Mouse (Mus musculus) embryonic facial prominence, embryonic 12.5 days (tissue): Measurements from ENCODE around the gene Rpl14. TPM values are rescaled to one million over a fixed set of nuclear protein-coding genes. Genes with fewer than 3 reads are reported as not detected.

Source experiments
- ATAC-seq: fragments of 200-750 bp; cut with Nextera tagmentation; 2 replicates; pipeline ENCODE4 v1.8.0; 2017; ENCODE audit not compliant: insufficient number of reproducible peaks, insufficient read depth, low FRiP score, low TSS enrichment
- H3K27ac ChIP-seq: fragments of 300-500 bp; sonication (generic); 2 replicates; pipeline ENCODE4 v1.5.1; 2016; ENCODE audit warnings: mild to moderate bottlenecking
- H3K27me3 ChIP-seq: fragments of 300-500 bp; sonication (generic); 2 replicates; pipeline ENCODE4 v1.6.1; 2016; ENCODE audit warnings: mild to moderate bottlenecking, moderate library complexity
- H3K36me3 ChIP-seq: fragments of 300-500 bp; sonication (generic); 2 replicates; pipeline ENCODE4 v1.6.1; 2016; ENCODE audit warnings: mild to moderate bottlenecking
- H3K4me1 ChIP-seq: fragments of 300-500 bp; sonication (generic); 2 replicates; pipeline ENCODE4 v1.6.1; 2016
- H3K4me2 ChIP-seq: fragments of 300-500 bp; sonication (generic); replicated peaks from 2 replicates; pipeline ENCODE4 v1.6.1; 2016; ENCODE audit warnings: mild to moderate bottlenecking, moderate library complexity
- H3K4me3 ChIP-seq: fragments of 300-500 bp; sonication (generic); 2 replicates; pipeline ENCODE4 v1.5.1; 2016; ENCODE audit warnings: mild to moderate bottlenecking
- H3K9ac ChIP-seq: fragments of 300-500 bp; sonication (generic); 2 replicates; pipeline ENCODE4 v1.6.1; 2016; ENCODE audit warnings: mild to moderate bottlenecking, moderate library complexity
- H3K9me3 ChIP-seq: fragments of 300-500 bp; sonication (generic); 2 replicates; pipeline ENCODE4 v1.6.1; 2016; ENCODE audit warnings: mild to moderate bottlenecking, moderate library complexity
- WGBS: fragments of 180-500 bp; shearing (Covaris S2); methylation state at CpG from one replicate; pipeline ENCODE4 v1.1.7; 2016; 5-methylcytosine and 5-hydroxymethylcytosine counted together
- polyA plus RNA-seq: library from polyadenylated mRNA; unstranded; fragments of >200 nt; fragmentation: Nextera tagmentation; extraction: Ambion mirVana; gene quantifications from 2 replicates; pipeline ENCODE4 v1.2.1, GENCODE M21; 2016

The Rpl14 gene
- polyA plus RNA-seq, 1 experiment from 2014 or later, result 808 TPM

DNA sequence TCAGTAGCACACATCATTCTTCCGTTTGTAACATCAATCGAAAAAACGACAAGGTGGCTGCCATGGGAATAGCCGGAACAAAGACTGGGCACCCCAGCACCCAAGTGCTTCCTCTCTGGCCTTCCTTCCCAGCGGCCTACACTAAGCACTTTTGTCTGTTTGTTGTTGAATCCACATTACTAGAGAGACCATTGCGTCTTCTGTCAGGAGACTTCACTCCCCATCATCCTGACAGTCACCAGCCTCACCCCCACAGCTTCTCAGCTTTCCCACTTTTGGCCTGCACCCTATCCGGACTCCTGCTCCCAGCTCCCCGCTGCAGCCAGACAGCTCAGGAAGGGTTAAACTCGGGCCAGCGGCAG lies 48.1 kb downstream of the Rpl14 start:
- Histone ChIP-seq H3K36me3 (no peaks in the 10 kb centered on the region), H3K9ac (peak overlapping the region; percentile 36), H3K4me2 (peak overlapping the region; percentile 55), H3K4me3 (peak overlapping the region; percentile 27), H3K4me1 (peaks cover 20% of the 10 kb centered on the region), H3K27me3 (no peaks in the 10 kb centered on the region), H3K9me3 (peaks cover 15% of the 10 kb centered on the region), H3K27ac (peak overlapping the region; percentile 73)
- ATAC-seq, result peak; percentile 64; the same call in 1 of the 2 replicates
- 7% methylated on average over 10 of the region's 10 CpGs for WGBS

DNA sequence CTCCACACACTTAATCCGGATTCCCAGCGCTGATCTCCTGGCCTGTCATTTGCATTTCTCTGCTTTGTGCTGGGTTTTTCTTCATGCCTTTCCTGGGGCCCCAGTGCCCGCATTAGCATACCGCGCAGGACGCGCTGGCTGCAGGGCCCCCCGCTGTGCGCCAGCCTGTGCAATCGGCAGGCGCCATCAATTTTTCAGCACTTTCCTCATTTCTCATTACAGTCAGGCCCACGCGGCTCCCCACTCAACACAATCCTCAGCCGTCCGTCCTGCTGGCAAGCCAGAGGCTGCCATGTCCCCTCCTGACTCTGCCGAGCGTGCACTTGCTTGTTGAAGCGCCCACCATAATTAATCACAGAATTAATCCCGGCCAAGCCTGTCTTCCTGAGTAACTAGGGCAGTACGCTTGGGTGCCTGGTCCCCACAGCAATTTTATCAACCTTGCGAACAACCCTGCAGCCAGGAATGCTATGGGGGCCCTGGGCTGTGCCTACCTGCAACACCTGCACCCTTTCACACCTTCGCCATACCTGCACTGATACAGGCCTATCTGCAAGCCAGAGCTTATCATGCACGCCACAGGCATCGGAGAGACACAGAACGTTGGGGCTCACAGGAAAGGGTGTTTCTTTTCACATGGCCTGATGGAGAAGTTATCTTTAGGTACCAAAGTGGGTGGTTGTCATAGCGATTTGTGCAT lies 48.6 kb downstream of the Rpl14 start:
- Histone ChIP-seq H3K27me3 (no peaks in the 10 kb centered on the region), H3K4me2 (peak overlapping the region; percentile 55), H3K4me3 (peak overlapping the region; percentile 27), H3K4me1 (peaks cover 20% of the 10 kb centered on the region), H3K9ac (peak overlapping the region; percentile 36), H3K9me3 (peaks cover 15% of the 10 kb centered on the region), H3K27ac (peak overlapping the region; percentile 73), H3K36me3 (no peaks in the 10 kb centered on the region)
- ATAC-seq, result peak; percentile 64; the same call in 1 of the 2 replicates
- 7% methylated on average over 26 of the region's 26 CpGs for WGBS

DNA sequence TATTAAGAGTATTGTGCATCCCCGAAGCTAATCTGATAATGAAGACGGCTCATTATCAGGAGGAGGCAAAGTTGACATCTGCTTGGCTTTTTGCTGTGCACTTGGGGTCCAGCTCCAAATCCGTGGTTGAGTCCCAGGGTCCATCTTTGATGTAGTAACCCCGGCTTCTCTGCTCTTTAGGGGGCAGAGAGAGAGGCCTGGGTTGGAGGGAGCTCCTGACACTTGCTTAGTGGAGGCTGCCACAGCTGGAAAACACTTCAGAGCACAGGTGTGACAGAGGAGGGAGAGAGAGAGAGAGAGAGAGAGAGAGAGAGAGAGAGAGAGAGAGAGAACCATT lies 49.1 kb downstream of the Rpl14 start:
- no peak overlapping the region for H3K4me2 ChIP-seq
- no peak overlapping the region for H3K4me3 ChIP-seq
- peaks cover 15% of the 10 kb centered on the region for H3K9me3 ChIP-seq
- ATAC-seq, result no peak
- 31% methylated on average over 4 of the region's 4 CpGs for WGBS
- H3K4me1 ChIP-seq, result peaks cover 20% of the 10 kb centered on the region
- no peaks in the 10 kb centered on the region for H3K27me3 ChIP-seq
- no peak overlapping the region for H3K9ac ChIP-seq
- H3K36me3 ChIP-seq, result no peaks in the 10 kb centered on the region
- no peak overlapping the region for H3K27ac ChIP-seq

Other genes with a start within 250 kb of the Rpl14 start
- 234 and 237 TPM in 2 replicates for gene Eif1b, start 79.2 kb upstream of the Rpl14 start, polyA plus RNA-seq
- 1.7 and 2.4 TPM in 2 replicates for gene Entpd3, start 31.6 kb upstream of the Rpl14 start, polyA plus RNA-seq